Mouse (Mus musculus) spleen, embryonic (tissue): ENCODE data around the gene Gm5134.
"Not testable (repeated sequence)": the region's sequence is repeated elsewhere in the genome, so short reads cannot be mapped to it uniquely, and the experiment has no call there.

Source experiments
- CTCF ChIA-PET: fragments of 350-600 bp; sonication (Branson Sonifier 250); formaldehyde crosslinking; loops from one replicate; lab custom pipeline; 2022; lab: Charles Lee

Gm5134 gene

DNA sequence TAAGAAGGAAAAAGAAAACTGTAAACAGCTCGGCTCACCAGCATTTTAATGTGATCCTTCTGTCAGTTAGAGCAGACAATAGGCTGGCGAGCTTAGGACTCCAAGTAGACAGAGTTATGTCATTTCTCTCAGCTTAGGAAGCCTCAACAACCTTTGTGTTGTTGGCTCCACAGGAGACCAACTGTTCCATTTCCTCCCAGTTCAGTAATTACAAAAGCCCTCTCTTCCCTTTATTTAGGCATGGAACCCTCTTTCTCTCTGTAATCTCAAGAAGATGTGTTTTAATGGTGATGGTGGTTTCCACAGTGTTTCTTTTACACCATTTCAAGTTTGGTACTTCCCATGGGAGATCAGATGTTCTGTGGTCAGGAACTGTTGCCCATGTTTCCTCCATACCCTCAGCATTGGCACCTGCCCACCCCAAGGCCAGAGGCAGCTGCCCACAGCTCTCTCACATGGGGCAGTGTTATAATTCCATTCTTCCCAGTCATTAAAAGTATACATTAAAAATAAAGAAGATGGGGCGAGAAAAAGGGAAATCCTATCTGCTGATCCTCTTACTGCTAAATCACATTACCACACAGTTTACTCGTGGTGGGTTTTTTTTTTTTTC is 36.2 kb downstream of the Gm5134 start:
- CTCF ChIA-PET = no interaction called here

DNA sequence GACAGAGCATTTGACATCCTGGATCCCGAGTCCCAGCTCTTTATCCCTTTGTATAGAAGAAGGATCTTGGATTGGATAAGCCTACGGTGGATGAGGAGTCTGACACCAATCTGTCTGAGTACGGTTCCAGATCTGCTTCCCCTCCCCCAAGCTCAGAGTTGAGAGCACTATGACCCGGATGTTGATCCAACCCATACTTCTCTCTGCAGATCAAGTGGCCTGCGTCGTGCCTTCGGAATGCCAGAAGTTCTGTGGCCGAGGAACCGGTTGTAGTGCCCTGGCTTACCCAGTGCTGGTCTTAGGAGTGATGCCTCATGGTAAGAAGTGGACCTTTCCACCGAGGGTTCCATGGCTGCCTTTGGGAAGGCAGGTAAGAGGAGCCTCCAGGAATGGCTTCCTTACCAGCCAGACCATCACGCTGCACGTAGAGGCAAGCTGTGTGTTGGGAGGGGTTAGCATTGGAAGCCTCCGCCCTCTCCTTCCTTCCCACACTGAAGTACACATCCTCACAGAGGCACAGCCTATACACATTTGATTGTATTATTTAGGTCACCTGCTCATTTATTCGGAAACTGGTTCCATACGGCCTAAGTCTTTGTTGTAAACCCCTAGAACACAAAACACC is 39.4 kb downstream of the Gm5134 start:
- CTCF ChIA-PET = no interaction called here

DNA sequence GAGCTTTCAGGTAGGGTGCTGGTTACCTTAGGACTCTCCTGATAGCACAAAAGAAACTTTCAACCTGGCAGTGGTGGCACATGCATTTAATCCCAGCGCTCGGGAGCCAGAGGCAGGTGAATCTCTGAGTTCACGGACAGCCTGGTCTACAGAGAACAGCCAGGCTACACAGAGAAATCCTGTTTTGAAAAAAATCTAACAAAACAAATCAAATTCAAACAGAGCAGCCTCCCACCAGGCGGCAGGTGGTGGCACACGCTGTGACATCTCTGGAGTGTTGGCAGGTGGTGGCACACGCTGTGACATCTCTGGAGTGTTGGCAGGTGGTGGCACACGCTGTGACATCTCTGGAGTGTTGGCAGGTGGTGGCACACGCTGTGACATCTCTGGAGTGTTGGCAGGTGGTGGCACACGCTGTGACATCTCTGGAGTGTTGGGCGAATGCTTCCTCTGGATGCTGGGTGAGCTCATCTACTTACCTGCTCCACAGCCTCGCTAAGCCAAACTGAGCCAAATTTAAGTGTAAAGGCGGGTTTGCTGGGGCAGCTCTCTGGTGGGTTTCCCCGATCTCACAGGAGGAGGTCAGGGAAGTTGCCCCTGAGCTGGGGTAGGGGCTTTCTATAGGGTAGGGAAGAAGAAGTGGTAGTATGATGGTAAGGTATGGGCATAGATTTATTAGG is 40.4 kb downstream of the Gm5134 start:
- CTCF ChIA-PET = not testable (repeated sequence)

DNA sequence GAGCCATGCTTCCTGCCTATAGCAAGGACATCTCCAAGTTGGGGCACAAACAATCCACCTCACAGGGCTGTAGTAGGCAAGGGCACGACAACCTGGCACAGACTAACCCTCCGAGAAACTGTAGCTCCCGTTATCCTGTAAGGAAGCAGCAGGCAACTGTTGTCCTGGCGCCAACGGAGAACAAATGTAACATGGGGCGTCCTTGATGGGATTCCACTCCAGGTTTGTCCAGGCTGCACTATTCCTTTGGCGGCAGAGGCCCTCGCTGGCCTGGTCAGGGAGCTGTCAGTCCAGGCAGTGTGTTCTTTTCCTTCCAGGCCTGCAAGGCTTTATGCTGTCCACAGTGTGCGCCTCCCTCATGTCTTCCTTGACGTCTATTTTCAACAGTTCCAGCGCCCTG is 41.1 kb downstream of the Gm5134 start:
- CTCF ChIA-PET = no interaction called here

DNA sequence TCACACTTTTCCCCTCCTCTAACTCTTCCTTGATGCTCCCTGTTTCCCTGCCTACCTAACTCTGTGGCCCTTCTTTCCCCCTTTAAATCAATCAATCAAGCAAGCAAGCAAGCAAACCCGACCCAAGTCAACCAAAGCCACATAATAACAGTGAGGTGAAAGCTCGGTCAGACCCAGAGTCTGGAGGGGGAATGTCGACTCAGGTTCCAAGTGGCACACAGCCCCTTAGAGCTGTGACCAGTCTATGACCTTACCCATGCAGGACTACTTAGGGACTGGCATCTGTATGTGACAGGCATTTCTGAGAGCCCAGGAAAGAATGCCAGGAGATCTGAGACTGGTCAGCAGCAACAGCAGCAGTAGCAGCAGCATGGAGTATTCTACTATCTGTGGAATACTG is 42.0 kb downstream of the Gm5134 start:
- CTCF ChIA-PET = no interaction called here

DNA sequence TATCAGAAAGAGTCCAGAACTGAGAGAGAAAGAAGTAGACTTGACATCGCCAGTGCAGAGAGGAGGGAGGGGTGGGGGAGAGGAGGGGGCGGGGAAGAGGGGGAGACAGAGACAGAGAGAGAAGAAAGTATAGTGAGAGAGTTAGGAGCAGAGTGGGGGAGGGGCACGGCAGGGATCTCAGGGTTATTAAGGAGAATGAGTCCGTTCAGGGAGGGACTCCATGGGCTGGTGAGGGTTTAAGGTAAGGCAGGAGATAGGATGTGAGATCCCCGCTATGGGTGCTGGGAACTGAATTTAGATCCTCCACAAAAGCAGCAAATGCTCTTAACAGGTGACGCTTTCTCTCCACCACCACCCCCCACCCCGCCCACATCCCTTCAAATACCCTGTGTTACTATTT is 46.8 kb downstream of the Gm5134 start:
- CTCF ChIA-PET = interaction anchor here (0.7 kb wide), 1 partner anchor 132 kb away, joined by 3 read pairs; no protein-coding TSS in a partner anchor

DNA sequence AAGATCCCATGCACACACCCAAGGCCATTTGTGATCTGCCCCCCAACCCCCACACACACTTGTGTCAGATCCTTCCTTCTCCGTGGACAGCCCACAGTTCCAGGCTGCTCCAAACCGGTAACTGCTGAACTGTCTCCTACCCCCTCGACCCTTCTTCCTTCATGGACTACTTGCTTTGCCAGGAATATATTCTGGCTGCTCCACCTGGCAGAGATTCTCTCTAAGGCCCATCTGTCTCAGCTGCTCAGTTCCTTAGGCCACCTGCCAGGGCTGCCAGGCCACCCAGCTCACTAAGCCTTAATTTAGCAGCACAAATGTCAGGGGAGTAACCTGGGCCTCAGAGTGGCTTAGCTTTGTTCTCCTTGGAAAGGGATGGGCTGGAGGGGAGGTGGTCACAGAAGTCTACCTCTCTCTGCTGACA is 47.8 kb downstream of the Gm5134 start:
- CTCF ChIA-PET = interaction anchor here (0.7 kb wide), 1 partner anchor 131 kb away, joined by 3 read pairs; no protein-coding TSS in a partner anchor

DNA sequence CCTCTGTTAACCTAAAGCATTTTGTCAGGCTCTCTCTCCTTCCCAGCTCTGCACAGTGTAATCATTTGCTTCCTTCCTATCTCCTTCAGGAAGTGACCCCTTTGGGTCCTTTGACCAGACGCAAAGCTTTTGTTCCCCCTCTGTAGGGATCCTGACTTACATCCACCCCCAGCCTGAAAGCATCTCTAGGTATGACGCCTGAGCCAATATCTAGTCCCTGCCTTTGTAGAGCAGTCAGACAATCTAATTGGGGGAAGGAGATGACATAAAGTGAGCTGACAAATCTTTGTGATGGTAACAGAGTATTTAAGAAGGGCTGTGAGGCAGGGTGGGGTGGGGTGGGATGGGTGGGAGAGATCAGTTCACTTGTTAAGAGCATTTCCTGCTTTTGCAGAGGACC is 48.3 kb downstream of the Gm5134 start:
- CTCF ChIA-PET = no interaction called here

DNA sequence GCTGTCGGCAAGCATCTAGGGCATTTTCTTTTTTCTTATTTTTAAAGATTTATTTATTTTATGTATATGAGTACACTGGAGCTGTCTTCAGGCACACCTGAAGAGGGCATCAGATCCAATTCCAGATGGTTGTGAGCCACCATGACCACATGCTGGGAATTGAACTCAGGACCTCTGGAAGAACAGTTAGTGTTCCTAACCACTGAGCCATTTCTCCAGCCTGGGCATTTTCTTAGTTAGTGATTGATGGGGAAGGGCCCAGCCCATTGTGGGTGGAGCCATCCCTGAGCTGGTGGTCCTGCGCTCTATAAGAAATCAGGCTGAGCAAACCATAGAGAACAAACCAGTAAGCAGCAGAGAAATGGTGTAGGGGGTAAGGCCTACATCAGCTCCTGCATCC is 48.9 kb downstream of the Gm5134 start:
- CTCF ChIA-PET = no interaction called here

DNA sequence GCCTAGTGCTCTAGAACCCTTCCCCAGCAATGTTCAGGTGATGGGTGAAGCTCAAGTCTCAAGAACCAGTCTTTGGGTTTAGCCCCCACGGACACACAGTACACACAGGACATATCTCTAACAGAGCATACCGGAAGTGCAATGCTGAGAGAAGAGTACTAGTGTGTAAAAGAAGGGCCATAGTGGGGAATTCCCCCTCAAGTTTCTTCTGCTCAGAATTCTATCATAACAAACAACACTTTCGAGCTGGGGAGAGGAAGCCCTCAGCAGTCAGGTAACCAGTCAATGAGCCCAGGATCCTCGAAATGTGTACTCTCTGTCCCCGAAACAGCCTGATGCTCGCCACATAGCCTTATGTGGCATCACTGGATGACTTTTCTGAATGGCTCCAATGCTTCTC is 52.1 kb downstream of the Gm5134 start:
- CTCF ChIA-PET = no interaction called here

DNA sequence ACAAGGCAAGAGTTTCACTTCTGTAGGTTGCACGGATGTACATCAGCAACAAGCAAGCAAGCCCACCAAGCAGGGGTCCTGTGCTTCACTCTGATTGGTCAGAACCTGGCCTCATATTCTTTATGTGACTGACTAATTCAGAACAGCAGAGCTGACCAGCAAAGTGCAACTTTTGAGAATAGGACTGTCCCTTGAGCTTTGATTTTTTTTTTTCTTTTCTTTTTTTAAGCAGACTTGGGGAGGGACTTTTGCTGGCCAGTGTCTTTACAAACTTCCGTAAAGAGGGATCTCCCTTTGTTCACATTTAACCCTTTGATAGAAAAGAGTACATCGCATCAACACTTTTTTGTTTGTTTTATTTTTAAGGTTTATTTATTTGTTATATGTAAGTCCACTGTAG is 55.5 kb downstream of the Gm5134 start:
- CTCF ChIA-PET = no interaction called here

DNA sequence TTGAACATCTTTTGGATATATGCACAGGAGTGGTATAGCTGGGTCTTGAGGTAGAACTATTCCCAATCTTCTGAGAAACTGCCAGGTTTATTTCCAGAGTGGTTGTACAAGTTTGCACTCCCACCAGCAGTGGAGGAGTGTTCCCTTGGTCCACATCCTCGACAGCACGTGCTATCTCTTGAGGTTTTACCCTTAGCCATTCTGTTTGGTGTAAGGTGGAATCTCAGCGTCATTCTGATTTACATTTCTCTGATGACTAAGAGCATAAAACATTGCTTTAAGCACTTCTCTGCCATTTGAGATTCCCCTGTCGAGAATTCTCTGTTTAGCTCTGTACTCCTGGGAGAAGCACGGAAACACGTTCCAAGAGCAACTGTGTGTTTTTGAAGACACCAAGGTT is 58.6 kb downstream of the Gm5134 start:
- CTCF ChIA-PET = no interaction called here

DNA sequence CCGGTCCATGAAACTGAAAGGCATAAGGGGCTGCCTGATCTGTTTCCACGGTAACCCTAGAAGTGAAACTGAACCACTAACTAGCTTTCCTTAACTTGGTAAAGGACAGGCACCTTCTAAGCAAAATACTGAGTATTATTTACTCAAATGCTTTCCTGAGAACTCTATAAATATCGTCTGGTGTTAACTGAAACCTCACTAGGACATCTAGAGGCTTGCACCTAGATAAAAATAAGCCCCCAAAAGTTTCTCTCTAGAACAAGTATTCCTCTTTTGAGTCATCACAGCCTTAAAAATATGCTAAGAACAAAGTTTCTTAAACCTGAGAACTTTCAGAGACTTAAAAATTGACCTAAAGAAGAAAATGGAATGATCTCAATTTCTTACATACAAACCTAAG is 62.6 kb downstream of the Gm5134 start:
- CTCF ChIA-PET = no interaction called here

DNA sequence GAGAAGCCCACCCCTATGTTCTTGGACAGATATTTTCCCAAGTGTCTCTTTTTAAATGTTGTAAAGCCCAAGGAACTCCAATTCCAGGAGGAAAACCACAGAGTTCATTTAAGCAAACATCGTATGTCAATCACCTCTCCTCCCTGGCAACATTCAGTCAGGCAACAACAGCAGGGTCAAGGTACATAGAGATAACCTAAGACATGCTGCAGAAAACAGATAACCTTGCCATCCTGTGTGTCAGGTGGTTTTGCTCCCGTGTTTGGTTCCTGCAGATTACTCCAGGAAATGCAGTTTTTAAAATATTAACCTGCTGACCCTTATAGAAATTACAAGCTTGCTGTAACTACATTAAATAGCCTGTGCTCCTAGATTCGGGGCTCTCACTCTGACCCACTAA is 67.4 kb downstream of the Gm5134 start:
- CTCF ChIA-PET = interaction anchor here (0.7 kb wide), 1 partner anchor 1078 kb away, joined by 9 read pairs; no protein-coding TSS in a partner anchor

DNA sequence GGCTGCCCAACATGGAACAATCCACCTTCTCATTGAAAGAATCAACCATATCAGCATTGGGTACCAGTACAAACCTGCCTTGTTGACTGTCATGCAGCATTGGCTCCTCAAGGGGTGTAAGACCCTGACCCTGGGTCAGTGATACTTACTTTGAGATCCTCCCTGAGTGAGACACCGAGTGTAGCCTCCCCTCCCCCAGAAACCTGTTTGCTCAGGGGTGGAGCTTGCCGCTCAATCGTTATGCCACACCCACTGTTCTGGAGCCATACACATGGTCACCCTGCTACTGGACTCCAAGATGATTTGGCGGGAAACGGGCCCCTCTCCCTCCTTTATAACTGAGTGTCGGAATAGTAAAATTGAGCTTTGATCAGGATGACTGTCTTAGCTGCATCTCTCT is 69.6 kb downstream of the Gm5134 start:
- CTCF ChIA-PET = no interaction called here

DNA sequence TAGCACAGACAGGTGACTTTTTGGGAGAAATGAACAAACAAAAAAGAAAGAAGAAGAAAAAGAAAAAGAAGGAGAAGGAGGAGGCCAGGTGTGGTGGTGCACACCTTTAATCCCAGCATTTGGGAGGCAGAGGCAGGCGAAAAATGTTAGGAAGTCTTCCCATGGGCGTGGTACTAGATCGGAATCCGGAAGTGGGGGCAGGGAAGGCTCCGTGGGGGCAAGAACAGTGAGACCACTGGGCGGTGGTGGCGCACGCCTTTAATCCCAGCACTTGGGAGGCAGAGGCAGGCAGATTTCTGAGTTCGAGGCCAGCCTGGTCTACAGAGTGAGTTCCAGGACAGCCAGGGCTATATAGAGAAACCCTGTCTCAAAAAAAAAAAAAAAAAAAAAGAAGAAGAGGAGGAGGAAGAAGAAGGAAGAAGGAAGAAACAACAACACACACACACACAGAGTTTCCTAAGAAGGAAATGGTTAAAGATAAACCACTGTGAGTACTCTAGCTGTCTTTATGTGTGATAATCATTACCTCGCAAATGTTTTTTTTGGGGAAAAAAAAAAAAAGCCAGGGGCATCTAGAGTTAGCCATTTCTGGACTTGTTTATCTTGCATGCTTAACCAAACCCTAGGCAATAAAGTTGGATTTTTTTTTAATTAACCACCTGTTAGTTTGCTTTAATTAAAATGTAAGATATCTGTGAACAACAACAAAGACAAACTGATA is 71.3 kb downstream of the Gm5134 start:
- CTCF ChIA-PET = interaction anchor here (0.6 to 0.7 kb wide), 2 partner anchors 20 to 50 kb away, joined by 5 read pairs; no protein-coding TSS in a partner anchor

DNA sequence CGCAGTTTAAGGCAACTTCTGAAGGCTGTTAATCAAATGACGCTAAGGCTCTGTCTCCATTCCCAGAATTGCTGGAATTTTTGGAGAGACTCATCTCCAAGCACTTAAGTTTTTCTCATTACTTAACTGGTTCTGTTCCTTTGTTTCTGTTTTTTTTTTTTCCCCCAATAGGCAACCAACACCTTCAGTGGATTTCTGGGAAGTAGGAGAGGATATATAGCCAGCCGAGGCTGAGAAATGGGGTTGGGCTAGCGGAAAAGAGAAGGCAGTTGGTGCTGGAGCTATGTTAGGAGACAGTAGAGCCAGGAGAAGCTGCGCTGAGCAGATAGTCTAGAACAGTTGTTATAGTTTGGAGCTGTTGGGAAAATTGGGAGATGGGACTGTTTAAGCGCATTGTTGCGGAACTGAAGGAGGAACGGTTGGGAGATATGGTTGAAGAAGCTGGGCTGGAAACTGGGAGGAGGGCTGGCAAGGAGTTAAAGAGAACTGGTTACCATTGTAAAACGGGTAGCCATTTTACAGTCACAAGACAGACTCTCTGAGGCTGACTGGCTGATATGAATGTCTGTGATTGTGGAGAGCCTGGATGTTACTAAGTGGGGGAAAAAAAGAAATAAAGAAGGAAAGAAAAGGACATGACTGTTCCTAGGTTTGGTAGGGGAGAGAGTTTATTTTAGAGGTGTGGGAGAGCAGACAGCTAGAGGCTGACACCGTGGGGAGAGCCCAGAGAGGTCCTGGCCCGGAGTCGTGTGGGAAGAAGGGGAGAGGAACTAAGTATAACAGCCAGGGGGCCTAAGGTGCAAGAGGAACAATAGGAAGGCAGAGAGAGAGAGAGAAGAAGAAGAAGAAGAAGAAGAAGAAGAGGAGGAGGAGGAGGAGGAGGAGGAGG is 73.1 kb downstream of the Gm5134 start:
- CTCF ChIA-PET = no interaction called here

DNA sequence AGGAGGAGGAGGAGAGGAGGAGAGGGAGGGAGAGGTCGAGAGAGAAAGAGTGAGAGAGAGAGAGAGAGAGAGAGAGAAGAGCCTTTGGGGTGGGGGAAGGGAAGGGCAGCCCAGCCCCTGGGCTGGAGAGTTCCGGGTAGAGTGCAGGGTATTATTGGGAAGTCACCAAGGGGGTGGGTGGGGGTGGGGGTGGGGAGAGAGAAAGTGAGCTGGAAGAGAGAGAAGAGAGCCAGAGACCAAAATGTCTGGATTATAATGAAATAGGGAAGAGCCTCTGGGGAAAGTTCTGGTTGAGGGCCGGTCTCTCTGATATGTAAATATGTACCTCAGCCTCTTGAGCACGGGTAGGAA is 73.7 kb downstream of the Gm5134 start:
- CTCF ChIA-PET = interaction anchor here (0.6 kb wide), 2 partner anchors 14 to 199 kb away, joined by 3 to 4 read pairs; no protein-coding TSS in a partner anchor

DNA sequence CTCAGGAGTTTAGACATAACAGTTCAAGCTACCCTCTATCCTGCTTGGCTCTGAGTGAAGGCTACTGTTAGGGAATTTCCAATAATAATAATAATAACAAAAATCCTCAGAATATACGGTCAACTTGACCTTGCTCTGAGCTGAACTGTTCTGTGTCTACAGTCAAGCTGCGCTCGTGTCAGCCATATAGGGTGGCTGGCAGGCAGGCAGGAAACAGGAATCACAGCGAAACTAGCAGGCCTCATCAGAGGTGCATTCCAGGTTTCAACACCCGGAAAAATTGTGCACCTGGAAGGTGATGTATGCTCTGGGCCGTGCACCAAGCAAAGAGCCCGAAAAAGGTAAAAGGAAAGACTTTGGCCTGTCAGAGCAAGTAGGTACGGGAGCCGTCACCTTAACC is 74.1 kb downstream of the Gm5134 start:
- CTCF ChIA-PET = interaction anchor here (0.6 kb wide), 2 partner anchors 14 to 199 kb away, joined by 3 to 4 read pairs; no protein-coding TSS in a partner anchor

DNA sequence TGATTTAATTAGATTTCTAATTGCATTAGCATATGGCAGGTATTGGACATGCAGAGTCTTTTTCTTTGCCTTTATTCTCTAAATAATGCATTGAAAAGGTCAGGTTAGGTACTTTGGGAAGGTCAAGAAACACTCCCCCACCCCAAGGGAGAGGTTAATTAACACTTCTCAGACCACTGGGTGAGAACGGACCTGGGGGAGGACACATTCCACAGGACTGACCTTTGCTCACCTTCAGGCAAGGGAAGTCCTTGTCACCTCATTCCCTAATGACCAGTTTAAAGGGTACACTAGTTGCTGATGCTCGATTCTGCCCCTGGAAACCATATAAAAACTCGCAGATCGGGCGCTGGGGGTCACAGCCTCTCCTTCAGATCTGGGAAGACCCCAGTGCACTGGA is 75.0 kb downstream of the Gm5134 start:
- CTCF ChIA-PET = interaction anchor here (0.7 kb wide), 1 partner anchor 108 kb away, joined by 3 read pairs; no protein-coding TSS in a partner anchor

DNA sequence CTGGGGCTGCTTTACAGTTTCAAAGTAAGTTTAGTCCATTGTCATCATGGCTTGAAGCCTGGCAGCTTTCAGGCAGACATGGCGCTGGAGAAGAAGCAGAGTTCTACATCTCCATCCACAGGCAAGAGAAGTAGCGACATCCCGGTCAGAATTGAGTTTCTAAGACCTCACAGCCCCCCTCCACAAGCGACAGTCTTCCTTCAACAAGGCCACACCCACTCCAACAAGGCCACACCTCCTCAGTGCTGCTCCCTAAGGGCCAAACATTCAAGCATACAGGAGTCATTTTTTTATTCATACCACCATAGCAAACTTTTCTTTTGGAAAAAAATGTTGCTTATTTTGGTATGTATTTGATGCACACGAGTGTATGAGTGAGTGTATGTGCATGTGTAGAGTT is 76.2 kb downstream of the Gm5134 start:
- CTCF ChIA-PET = interaction anchor here (0.6 kb wide), 1 partner anchor 293 kb away, joined by 3 read pairs; no protein-coding TSS in a partner anchor
